Mouse (Mus musculus) cerebellum, adult 18-20 months (tissue): ENCODE results near the gene Ptgr2.
"Not testable (repeated sequence)": the region's sequence is repeated elsewhere in the genome, so short reads cannot be mapped to it uniquely, and the experiment has no call there.

Experiments
- DNase-seq, 2 experiments: peaks; one replicate each; pipeline ENCODE4 v3.0.0; 2021

Ptgr2 gene

DNA sequence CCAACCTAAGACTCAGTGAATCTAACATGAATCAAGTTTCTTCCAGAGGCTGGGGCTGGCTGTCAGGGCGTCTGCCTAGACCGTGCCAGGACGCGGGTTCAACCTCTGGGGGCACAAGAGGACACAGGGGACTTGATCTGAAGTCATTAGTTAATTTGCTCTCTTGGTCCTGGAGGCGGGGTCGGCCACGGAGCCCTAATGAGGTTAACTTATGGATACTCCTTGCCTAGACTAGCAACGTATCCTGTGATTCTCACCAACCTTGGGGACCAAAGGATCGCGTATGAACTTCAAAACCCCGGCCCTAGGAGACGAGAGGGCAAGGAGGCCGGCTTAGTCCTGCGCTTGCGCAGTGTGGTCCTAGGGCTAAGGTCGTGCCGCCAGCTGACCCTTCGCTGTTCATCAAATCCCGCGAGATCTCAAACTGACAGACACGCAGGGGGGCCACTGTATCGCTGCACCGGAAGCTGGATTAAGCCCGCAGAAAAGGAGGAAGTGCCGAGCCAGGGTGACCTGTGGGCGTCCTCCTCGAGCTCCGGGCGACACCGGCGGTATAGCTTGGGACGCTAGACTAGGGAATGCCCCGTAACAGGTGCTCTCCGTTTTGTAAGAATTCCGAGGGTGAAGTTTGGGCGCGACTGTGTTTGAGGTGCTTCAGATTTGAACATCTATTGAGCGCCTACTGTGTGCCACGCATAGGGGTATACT is at the start of gene Ptgr2:
Gene Ptgr2 (plus strand): TSS at position 348 of the 708 bp plus-strand sequence.
- DNase-seq, result peak; percentile 85 to 90

DNA sequence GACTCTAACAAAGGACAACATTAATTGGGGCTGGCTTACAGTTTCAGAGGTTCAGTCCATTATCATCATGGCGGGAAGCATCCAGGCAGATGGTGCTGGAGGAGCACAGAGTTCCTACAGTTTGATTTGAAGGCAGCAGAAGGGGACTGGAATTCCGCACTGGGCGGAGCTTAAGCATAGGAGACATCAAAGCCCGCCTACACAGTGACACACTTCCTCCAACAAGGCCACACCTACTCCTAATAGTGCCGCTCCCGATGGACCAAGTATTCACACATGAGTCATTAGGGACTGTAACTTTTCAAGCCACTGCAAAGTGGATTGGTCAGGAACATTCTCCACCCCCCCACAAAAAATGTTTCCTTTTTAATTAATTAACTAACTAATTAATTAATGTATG is 49.5 kb upstream of the Ptgr2 start:
- no peak for DNase-seq

DNA sequence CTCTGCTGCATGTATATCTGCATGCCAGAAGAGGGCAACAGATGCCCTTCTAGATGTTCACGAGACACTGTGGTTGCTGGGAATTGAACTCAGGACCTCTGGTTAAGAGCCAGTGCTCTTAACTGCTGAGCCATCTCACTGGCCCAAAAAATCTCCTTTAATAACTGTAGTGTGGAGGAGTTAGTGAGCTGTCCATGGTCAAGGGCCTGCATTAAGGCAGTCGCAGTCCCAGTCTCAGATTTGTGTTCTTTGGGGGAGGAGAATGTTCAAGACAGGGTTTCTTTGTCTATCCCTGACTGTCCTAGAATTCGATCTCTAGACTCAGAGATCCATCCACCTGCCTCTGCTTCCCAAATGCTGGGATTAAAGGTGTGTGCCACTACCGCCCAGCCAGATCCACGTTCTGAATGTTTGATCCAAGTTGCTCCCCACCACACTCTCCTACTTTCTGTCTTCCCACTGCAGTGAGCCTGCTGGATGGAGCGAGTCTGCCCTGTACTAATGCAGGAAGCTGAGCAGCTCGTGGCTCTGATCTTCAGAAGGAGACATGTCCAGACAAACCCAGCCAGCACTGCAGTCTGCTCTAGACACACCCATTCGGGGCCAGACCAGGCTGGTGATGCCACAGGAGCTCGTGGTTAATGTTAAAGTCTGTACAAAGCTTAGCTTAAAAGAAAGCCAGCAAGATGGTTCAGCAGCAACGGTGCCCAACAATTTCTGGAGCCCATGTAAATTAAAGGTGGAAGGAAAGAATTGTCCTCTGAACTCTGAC is 48.9 kb upstream of the Ptgr2 start:
- no peak for DNase-seq

DNA sequence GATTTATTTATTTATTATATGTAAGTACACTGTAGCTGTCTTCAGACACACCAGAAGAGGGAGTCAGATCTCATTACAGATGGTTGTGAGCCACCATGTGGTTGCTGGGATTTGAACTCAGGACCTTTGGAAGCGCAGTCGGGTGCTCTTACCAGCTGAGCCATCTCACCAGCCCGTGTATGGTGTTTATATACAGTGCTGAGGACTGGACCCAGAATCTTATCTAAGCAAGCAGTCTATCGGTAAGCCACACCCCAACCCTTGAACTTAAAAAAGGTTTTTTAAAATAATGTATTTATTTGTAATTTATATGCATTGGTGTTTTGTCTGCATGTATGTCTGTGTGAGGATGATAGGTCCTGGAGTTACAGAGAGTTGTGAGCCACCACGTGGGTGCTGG is 48.0 kb upstream of the Ptgr2 start:
- not testable (repeated sequence) for DNase-seq

DNA sequence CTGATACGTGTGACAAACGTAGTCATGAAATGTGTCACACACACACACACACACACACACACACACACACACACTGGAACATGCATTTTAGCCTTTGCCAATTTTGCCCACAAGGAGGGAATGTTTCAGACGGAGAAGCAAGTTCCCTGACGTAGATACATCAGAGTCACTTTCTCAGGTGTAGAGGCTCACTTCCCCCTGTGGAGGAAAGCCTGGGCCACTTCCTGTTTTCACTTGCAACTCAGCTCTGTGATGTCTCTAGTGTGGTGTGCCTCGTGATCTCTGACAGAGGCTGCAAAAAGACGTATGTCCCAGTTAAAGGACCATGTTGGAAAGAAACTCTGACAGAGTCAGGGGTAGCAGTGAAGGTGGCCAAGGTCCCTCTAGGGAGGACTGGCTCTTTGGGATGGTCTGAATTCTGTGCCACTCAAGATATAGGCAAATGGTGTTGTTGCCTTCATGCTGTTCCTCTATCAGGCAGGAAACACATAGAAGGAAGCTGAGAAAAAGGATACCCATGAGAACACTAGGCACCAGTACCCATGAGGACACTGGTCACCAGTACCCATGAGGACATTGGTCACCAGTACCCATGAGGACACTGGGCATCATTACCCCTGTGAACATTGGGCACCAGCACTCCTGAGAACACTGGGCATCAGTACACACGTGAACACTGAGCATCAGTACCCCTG is 41.8 kb upstream of the Ptgr2 start:
- DNase-seq, result no peak

GRCm38 (mm10) chr12:84245683-84246082 is 39.3 kb upstream of the Ptgr2 start:
- DNase-seq, result no peak

DNA sequence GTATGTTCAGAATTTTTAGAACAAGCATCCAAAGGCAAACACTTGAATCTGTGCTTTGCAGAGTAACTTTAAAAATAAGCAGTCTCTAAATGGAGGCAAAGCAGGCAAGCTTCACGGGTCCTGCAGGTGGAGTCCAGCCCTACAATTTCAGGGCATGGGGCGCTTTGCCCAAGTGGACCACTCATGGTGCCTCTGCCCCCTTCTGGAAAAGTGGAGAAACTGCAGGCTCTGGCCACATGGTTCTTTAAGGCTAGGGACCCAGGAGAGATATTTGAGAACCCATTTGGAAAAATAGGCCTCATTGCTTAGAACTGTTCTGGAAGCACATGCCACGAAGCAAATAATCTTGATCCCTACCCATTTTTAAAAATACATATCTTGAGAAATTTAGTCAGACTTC is 35.8 kb upstream of the Ptgr2 start:
- peak; percentile 65 to 66 for DNase-seq

- no peak for DNase-seq
Measured at GRCm38 (mm10) chr12:84252811-84253210, 32.2 kb upstream of the Ptgr2 start.

DNA sequence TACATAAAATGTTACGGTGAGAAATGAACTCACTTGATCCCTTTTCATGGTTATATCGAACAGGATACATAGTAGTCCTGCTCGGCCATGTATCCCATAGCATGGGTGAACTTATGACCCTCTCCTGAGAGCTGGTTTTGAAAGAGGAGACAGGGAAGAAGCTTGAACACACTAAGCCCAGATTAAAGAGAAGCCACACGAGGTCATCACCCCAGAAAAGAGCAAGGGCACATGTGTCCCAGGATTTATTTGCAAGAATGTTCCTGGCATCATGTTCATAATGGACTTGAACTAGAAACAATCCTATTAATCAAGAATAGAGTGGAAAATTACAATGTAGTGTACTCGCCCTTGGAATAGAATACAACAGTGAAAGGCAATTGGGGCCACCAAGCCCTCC is 30.1 kb upstream of the Ptgr2 start:
- no peak for DNase-seq

GRCm38 (mm10) chr12:84260363-84260762 is 24.7 kb upstream of the Ptgr2 start:
- DNase-seq, result no peak

DNA sequence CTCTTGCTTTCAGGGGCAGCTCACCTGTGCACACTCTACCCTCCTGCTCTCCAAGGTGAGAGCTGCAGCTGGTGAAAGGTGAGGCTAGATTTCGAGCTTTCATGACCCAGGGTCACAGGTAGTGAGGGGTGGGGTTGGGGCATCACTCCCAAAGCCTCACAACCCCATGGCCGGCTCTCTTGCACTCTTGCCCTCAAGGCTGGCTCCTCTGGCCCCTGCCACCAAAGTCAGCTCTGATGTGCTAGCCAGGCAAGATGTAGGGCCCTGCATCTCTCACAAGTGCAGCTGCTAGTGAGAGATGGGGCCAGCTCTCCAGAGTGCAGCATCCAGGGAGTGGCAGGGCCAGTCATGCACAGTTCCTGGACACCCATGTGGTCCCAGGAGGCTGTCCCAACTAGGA is 17.8 kb upstream of the Ptgr2 start:
- no peak for DNase-seq

GRCm38 (mm10) chr12:84273366-84273765 is 11.7 kb upstream of the Ptgr2 start:
- DNase-seq, result no peak

DNA sequence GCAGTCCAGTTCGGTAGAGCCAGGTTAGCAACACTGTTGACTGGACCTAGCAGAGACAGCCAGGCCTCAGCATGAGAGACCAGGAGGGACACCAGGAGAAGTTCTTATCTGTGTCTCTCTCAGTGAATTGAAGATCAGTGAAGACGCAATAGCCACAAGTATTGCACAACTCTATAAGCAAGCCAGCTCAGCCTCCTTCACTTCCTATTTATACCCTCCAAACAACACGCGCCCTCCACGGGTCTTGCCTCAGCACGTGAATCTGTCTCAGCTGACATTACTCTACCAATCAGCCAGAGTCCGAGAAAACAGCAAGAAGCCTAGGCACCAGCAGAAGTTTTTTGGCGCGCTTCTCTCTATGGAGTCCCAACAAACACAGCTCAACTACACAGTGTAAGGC is 9.7 kb upstream of the Ptgr2 start:
- DNase-seq, result no peak

GRCm38 (mm10) chr12:84276288-84276687 is 8.7 kb upstream of the Ptgr2 start:
- no peak for DNase-seq

DNA sequence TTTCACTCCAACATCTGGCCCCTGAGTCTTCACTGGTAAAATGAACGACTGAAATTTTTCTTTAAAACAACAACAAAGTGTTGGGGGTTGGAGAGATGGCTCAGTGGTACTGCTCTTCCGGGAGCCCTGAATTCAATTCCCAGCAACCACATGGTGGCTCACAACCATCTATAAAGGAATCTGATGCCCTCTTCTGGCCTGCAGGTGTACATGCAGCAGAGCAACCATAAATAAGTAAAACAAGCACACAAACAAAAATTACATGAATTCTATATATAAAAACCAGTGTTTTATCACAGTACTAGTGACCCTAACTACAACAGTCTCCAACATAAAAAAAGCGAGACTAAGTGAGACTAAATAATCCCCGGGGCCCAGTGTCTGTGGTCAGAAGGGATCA is 8.2 kb upstream of the Ptgr2 start:
- no peak for DNase-seq

DNA sequence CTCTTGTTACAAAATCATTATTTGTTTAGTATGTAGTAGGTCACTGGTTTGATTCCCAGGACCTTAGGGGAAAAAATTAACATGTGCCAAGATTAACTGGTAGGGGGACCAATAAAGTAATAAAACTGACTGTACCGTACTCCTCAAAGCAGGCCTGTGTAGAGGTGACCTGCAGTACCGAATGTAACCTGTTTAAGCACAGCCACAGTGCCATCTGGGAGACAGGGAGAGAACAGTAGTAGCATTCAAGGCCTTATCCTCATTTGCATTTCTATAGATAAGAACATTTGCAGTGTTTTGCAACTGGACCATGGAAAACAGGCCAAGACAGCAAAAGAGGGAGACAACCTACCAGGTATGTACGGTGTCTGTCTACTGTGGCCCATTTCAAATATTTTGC is 7.2 kb upstream of the Ptgr2 start:
- no peak for DNase-seq

- DNase-seq, result no peak
Measured at GRCm38 (mm10) chr12:84278901-84279300, 6.1 kb upstream of the Ptgr2 start.

DNA sequence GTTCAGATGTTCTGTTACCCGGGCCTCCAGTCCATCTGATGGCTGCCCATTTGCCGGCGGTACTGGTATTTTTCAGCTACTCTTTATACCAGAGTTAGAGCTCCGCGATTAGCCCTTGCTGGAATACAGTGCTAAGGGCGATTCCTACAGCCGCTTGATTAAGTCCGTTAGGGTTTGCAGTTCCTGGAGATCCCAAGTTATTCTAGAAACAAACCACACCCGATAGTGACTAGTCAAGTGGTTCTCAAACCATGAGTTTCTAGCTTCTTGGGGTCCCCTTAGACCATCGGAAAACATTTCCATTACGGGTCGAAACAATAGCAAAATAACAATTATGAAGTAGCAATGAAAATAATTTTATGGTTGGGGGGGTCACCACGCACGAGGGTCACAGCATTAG is 641 bp upstream of the Ptgr2 start:
- peak in 1 of 2 experiments; percentile 3 for DNase-seq

DNA sequence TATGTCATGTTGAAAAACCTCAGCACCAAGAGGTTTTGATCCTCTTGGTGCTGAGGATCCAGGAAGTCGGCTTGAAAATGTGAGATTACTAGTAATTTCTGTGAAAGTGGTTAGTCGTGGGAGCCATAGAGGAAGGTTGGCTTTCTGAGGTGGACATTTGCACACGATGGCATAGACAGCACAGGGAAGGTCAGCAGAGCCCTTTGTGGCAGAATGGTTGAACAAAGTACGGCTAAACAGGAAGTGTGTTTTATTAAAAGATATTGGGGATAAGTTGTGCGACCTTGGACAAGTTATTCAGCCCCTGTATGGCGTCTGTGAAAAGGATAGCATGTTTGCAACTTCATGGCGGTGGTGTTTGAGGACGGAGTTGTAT is 549 bp downstream of the Ptgr2 start:
- DNase-seq, result no peak

- peak; percentile 17 to 25 for DNase-seq
Measured at GRCm38 (mm10) chr12:84288461-84288860, 3.4 kb downstream of the Ptgr2 start.

- DNase-seq, result no peak
Measured at GRCm38 (mm10) chr12:84297851-84298250, 12.8 kb downstream of the Ptgr2 start.

- DNase-seq, result no peak
Measured at GRCm38 (mm10) chr12:84299265-84299664, 14.2 kb downstream of the Ptgr2 start.

GRCm38 (mm10) chr12:84304101-84304500 is 19.1 kb downstream of the Ptgr2 start:
- DNase-seq, result no peak

GRCm38 (mm10) chr12:84304554-84304953 is 19.5 kb downstream of the Ptgr2 start:
- DNase-seq, result no peak
